Mouse (Mus musculus) intestine, embryonic 16.5 days (tissue): ENCODE results near the gene Slc5a10. TPM values are rescaled to one million over a fixed set of nuclear protein-coding genes. Genes with fewer than 3 reads are reported as not detected.
A peak's percentile ranks its signal among the peaks of the same experiment; 100 is the strongest.

Experiments
- ATAC-seq: fragments of 200-750 bp; cut with Nextera tagmentation; 2 replicates; pipeline ENCODE4 v1.8.0; 2017; ENCODE audit warnings: moderate TSS enrichment, moderate library complexity
- H3K27ac ChIP-seq: fragments of 300-500 bp; sonication (generic); 2 replicates; pipeline ENCODE4 v1.5.1; 2014; ENCODE audit warnings: mild to moderate bottlenecking, low read length
- H3K27me3 ChIP-seq: fragments of 300-500 bp; sonication (generic); replicated peaks from 2 replicates; pipeline ENCODE4 v1.6.1; 2014; ENCODE audit warnings: low read length, control low read depth, mixed read lengths; ENCODE audit not compliant: control insufficient read depth, insufficient read depth
- H3K36me3 ChIP-seq: fragments of 300-500 bp; sonication (generic); 2 replicates; pipeline ENCODE4 v1.6.1; 2014; ENCODE audit warnings: low read length, control low read depth; ENCODE audit not compliant: control insufficient read depth, insufficient read depth
- H3K4me1 ChIP-seq: fragments of 300-500 bp; sonication (generic); 2 replicates; pipeline ENCODE4 v1.6.1; 2014; ENCODE audit warnings: low read length, control low read depth, mixed read lengths; ENCODE audit not compliant: control insufficient read depth, insufficient read depth
- H3K4me2 ChIP-seq: fragments of 300-500 bp; sonication (generic); 2 replicates; pipeline ENCODE4 v1.6.1; 2014; ENCODE audit warnings: low read depth, low read length, control low read depth
- H3K4me3 ChIP-seq: fragments of 300-500 bp; sonication (generic); 2 replicates; pipeline ENCODE4 v1.5.1; 2014; ENCODE audit warnings: mild to moderate bottlenecking, low read length
- H3K9ac ChIP-seq: fragments of 300-500 bp; sonication (generic); 2 replicates; pipeline ENCODE4 v1.6.1; 2014; ENCODE audit warnings: low read depth, low read length
- H3K9me3 ChIP-seq: fragments of 300-500 bp; sonication (generic); 2 replicates; pipeline ENCODE4 v1.6.1; 2016; ENCODE audit warnings: low read length, control low read depth; ENCODE audit not compliant: control insufficient read depth
- WGBS: fragments of 180-500 bp; shearing (Covaris S2); extraction: QIAGEN DNeasy Blood & Tissue Kit; methylation state at CpG from one replicate; pipeline ENCODE4 v1.1.7; 2014; 5-methylcytosine and 5-hydroxymethylcytosine counted together
- polyA plus RNA-seq: library from polyadenylated mRNA; unstranded; fragments of >200 nt; fragmentation: Nextera tagmentation; extraction: Ambion mirVana; gene quantifications from 2 replicates; pipeline ENCODE4 v1.2.1, GENCODE M21; 2015

Slc5a10 gene
- polyA plus RNA-seq, 1 experiment from 2014 or later: 0.11 TPM

DNA sequence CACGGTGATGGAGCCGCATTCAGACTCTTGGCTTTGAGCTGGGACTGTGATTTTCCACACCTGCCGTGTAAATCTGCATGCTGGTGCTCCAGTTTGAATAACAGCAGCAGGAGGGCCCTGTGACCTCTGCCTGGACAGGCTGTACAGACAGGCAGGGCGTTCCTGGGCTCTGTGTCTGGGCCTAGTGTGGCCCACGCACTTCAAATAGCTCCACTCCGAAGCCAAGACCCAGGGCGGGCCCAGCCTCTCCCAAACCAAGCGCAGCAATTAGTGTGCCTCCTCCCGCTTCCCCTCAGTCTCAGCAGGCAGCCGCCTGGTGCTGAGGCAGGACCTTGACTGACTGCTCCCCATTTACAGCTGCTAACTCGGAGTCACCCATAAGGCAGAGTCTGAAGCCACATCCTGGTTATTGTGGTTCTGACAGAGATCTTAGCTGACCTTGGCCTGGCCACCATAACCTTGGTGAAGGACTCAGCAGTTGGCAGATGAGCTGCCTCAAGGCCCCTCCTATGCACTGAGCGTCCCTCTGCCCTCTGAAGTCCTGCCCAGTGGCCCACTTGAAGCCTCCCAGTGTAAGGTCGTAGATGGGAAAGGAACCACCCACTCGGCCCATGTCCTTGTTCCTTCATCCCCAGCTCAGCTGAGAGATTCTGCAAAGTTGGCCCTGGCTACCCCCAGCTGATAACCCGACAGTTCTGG, 7.3 kb downstream of the Slc5a10 start:
- Histone ChIP-seq H3K4me1 (no peaks in the 10 kb centered on the region), H3K4me2 (no peak overlapping the region), H3K27ac (no peak overlapping the region), H3K9ac (no peak overlapping the region), H3K4me3 (no peak overlapping the region), H3K36me3 (no peaks in the 10 kb centered on the region), H3K27me3 (no peaks in the 10 kb centered on the region), H3K9me3 (no peaks in the 10 kb centered on the region)
- 64% methylated on average over 15 of the region's 15 CpGs for WGBS
- no peak for ATAC-seq

GRCm38 (mm10) chr11:61708928-61709327, 11.7 kb downstream of the Slc5a10 start:
- no peaks in the 10 kb centered on the region for H3K9me3 ChIP-seq
- H3K27ac ChIP-seq: no peak overlapping the region
- WGBS: 58% methylated on average over 3 of the region's 3 CpGs

GRCm38 (mm10) chr11:61706232-61706631, 14.4 kb downstream of the Slc5a10 start:
- Histone ChIP-seq H3K36me3 (no peaks in the 10 kb centered on the region), H3K9me3 (no peaks in the 10 kb centered on the region), H3K27ac (no peak overlapping the region), H3K27me3 (no peaks in the 10 kb centered on the region), H3K4me3 (no peak overlapping the region), H3K4me2 (no peak overlapping the region), H3K4me1 (no peaks in the 10 kb centered on the region), H3K9ac (no peak overlapping the region)
- ATAC-seq: no peak
- WGBS: 67% methylated on average over 4 of the region's 4 CpGs

More at GRCm38 (mm10) chr11:61708928-61709327, 11.7 kb downstream of the Slc5a10 start:
- ATAC-seq: no peak
- Histone ChIP-seq H3K4me3 (no peak overlapping the region), H3K27me3 (no peaks in the 10 kb centered on the region), H3K36me3 (no peaks in the 10 kb centered on the region), H3K4me1 (no peaks in the 10 kb centered on the region), H3K4me2 (no peak overlapping the region), H3K9ac (no peak overlapping the region)

DNA sequence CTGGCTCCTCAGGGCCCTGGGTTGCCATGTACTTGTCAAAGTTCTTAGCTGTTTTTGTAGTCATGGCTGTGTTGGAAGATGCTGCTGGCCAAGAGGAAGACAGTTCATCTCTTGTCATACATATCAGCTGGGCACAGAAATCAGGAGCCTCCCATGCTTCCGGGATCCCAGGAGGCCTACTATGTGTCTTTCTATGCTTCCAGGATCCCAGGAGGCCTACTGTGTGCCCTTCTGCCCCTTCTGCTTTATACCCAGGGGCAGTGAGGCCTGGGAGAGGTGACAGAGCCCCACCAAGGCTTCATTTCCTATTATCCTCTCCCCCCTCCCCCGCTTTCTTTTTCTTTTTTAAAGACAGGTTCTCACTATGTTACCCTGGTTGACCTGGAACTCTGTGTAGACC, 15.0 kb downstream of the Slc5a10 start:
- Histone ChIP-seq H3K4me1 (no peaks in the 10 kb centered on the region), H3K27me3 (no peaks in the 10 kb centered on the region), H3K4me2 (no peak overlapping the region), H3K36me3 (no peaks in the 10 kb centered on the region), H3K9me3 (no peaks in the 10 kb centered on the region), H3K27ac (no peak overlapping the region), H3K9ac (no peak overlapping the region), H3K4me3 (no peak overlapping the region)
- ATAC-seq: no peak
- WGBS: 91% methylated on average over 2 of the region's 2 CpGs

- H3K27ac ChIP-seq: no peak overlapping the region
- no peaks in the 10 kb centered on the region for H3K27me3 ChIP-seq
- no peak overlapping the region for H3K4me2 ChIP-seq
- ATAC-seq: no peak
- no peaks in the 10 kb centered on the region for H3K36me3 ChIP-seq
- 93% methylated on average over 5 of the region's 5 CpGs for WGBS
- no peaks in the 10 kb centered on the region for H3K9me3 ChIP-seq
- H3K4me1 ChIP-seq: peaks cover 9% of the 10 kb centered on the region
- no peak overlapping the region for H3K9ac ChIP-seq
- no peak overlapping the region for H3K4me3 ChIP-seq
These were observed 18.1 kb downstream of the Slc5a10 start for GRCm38 (mm10) chr11:61702494-61702893.

DNA sequence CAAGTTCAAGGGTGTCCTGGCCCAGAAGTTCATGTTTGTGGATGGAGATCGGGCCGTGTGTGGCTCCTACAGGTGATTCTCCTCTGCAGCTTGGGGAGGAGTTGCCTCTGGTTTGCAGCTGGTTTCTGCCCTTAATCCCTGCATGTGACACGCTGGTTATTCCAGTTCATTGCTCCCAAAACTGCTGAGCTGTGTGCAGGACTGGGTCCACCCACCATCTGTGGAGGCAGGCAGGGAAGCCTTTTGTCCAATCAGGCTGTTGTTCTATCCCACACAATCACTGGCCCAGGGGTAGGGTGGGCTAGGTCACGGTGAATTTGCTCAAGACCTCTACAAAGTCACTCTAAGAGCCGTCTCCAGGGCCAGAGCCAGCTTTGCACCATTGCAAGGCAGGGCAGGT, 18.9 kb downstream of the Slc5a10 start:
- Histone ChIP-seq H3K4me1 (peaks cover 9% of the 10 kb centered on the region), H3K4me2 (no peak overlapping the region), H3K9ac (no peak overlapping the region), H3K4me3 (no peak overlapping the region), H3K27me3 (no peaks in the 10 kb centered on the region), H3K27ac (no peak overlapping the region), H3K9me3 (no peaks in the 10 kb centered on the region), H3K36me3 (no peaks in the 10 kb centered on the region)
- ATAC-seq: no peak
- WGBS: 86% methylated on average over 5 of the region's 5 CpGs

DNA sequence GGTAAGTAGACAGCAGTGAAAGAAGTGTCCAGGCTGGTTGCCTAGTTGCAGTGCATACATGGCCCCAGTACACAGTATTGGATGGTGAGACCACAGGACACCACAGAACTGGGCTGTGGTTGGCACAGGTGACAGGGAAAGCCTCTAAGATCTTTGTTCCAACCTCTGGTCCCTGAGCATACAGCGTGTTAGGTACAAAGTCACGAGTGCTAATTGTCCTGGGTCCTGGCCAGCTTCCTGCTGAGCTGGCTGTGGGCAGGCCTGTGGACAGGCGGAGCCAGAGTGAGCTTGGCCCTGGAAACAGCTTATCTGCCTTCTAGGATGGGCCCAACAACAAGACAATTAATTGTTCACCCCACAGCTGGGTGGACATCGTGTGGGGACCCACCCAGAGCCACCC, 20.7 kb downstream of the Slc5a10 start:
- peak; percentile 90 for ATAC-seq
- H3K27ac ChIP-seq: peak overlapping the region; percentile 85

GRCm38 (mm10) chr11:61699460-61699859, 21.2 kb downstream of the Slc5a10 start:
- H3K9me3 ChIP-seq: no peaks in the 10 kb centered on the region
- H3K27me3 ChIP-seq: no peaks in the 10 kb centered on the region
- ATAC-seq: peak; percentile 74
- no peaks in the 10 kb centered on the region for H3K36me3 ChIP-seq
- no peak overlapping the region for H3K4me3 ChIP-seq
- H3K4me2 ChIP-seq: no peak overlapping the region
- H3K27ac ChIP-seq: peak overlapping the region; percentile 85
- 80% methylated on average over 5 of the region's 5 CpGs for WGBS
- H3K4me1 ChIP-seq: peaks cover 9% of the 10 kb centered on the region
- peak overlapping the region; percentile 43 for H3K9ac ChIP-seq

More for the DNA sequence above, 20.7 kb downstream of the Slc5a10 start:
- Histone ChIP-seq H3K36me3 (no peaks in the 10 kb centered on the region), H3K27me3 (no peaks in the 10 kb centered on the region), H3K9me3 (no peaks in the 10 kb centered on the region), H3K4me2 (no peak overlapping the region), H3K9ac (peak overlapping the region; percentile 43; the same call in 1 of the 2 replicates), H3K4me1 (peaks cover 9% of the 10 kb centered on the region), H3K4me3 (no peak overlapping the region)
- WGBS: 45% methylated on average over 4 of the region's 4 CpGs

- peaks cover 9% of the 10 kb centered on the region for H3K4me1 ChIP-seq
- H3K27ac ChIP-seq: peak overlapping the region; percentile 85; the same call in 1 of the 2 replicates
- no peaks in the 10 kb centered on the region for H3K36me3 ChIP-seq
- peak overlapping the region; percentile 43; the same call in 1 of the 2 replicates for H3K9ac ChIP-seq
- no peak overlapping the region for H3K4me2 ChIP-seq
- no peaks in the 10 kb centered on the region for H3K27me3 ChIP-seq
- no peak overlapping the region for H3K4me3 ChIP-seq
- ATAC-seq: no peak
- H3K9me3 ChIP-seq: no peaks in the 10 kb centered on the region
These were observed 21.8 kb downstream of the Slc5a10 start for GRCm38 (mm10) chr11:61698852-61699251.

DNA sequence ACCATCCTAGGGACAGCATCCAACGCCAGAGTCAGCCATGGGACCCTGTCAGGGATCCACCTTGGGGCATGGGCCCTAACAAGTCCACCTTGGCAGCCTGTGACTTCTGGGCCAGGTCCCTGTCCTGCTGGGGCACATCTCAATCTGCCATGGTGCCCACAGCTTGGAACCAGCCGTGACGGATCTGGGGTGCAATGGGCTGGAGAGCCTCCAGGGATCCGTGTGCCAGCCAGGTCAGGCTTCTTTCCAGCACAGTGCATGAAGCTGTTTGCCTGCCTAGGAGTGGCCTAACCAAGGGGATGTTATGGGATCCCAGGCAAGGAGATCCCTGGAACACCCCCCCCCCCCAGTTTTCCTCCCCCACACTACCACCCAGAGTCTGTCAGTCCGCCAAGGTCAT, 27.6 kb downstream of the Slc5a10 start:
- H3K4me1 ChIP-seq: no peaks in the 10 kb centered on the region
- H3K27me3 ChIP-seq: no peaks in the 10 kb centered on the region
- no peak overlapping the region for H3K4me2 ChIP-seq
- no peak overlapping the region for H3K4me3 ChIP-seq
- H3K27ac ChIP-seq: no peak overlapping the region
- no peak for ATAC-seq
- H3K9ac ChIP-seq: no peak overlapping the region
- no peaks in the 10 kb centered on the region for H3K36me3 ChIP-seq
- H3K9me3 ChIP-seq: no peaks in the 10 kb centered on the region
- 88% methylated on average over 5 of the region's 5 CpGs for WGBS
